Mouse (Mus musculus): ENCODE data around the gene Ptpra.

DNA sequence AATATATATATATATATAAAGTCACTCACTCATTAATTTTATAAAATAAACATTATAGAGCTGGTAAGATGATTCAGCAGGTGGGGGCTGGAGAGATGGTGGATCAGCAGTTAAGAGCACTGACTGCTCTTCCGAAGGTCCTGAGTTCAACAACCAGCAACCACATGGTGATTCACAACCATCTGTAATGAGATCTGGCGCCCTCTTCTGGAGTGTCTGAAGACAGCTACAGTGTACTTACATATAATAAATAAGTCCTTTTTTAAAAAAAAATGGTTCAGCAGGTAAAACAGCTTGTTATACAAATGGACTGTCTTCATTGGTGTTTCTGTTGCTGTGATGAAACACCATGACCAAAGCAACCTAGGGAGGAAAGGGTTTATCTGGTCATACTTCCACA lies 107.9 kb downstream of the Ptpra start:
- TF ChIP-seq CTCF (IDR thresholded peaks at IDR 0.05) (peak; percentile 50), EP300 (IDR thresholded peaks at IDR 0.05; ENCODE audit: insufficient read depth, low read depth, low read length) (no peak)
